Mouse (Mus musculus): Measurements from ENCODE around the gene Rab3c. TPM values are rescaled to one million over a fixed set of nuclear protein-coding genes. Genes with fewer than 3 reads are reported as not detected.

Rab3c gene
- polyA plus RNA-seq, 1 experiment = 0.05 TPM

DNA sequence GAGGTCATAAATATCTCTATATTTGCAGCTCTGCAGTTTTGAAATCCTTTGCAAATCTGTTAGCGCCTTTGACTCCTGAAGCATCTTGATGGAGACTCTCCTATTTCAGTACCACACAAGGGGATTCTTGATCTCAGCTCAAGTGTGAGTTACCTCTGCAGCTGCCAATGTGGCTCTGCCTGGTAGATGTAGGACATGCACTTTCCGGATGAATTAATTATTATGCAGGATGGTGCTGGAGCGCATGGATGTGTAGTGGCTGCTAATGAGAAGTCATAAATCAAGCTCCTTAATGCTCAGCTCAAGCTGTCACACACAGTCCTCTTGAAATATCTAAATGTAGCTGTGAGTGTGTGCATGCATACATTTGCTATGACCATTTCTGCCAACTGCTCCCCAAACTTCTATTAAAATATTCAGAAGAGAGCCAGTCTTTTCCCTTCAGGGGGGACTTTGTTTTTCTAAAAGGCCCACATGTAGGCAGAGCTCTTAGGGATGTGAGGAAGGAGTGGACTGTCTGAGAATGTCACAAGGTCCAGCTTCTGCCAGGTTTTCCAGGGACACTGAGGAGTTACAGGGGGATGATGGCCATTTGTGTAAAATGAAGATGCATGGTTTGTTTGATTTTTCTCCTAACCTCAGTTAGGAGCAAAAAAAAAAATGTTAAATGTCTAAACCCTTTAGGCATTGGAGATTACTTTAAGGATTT lies 114.0 kb downstream of the Rab3c start:
- Histone ChIP-seq H3ac (ENCODE audit: control insufficient read depth, insufficient read length) (no peak overlapping the region), H3K79me2 (ENCODE audit: control insufficient read depth, insufficient read depth) (no peaks in the 10 kb centered on the region), H3K4me3 (no peak overlapping the region), H3K36me3 (ENCODE audit: control insufficient read depth, insufficient read depth) (no peaks in the 10 kb centered on the region), H3K27me3 (ENCODE audit: control insufficient read depth, insufficient read depth, insufficient read length) (no peaks in the 10 kb centered on the region), H3K4me2 (ENCODE audit: low read depth) (no peak overlapping the region)
- no peak for TF ChIP-seq TCF3 (IDR thresholded peaks at IDR 0.05; ENCODE audit: insufficient read length, low read depth)
- no peak for TF ChIP-seq CEBPB (IDR thresholded peaks at IDR 0.05; ENCODE audit: insufficient read depth, poor library complexity, severe bottlenecking)
- TF ChIP-seq SRF (IDR thresholded peaks at IDR 0.05; ENCODE audit: control insufficient read depth, insufficient read length, low read depth) = no peak
- no peak for TF ChIP-seq REST (IDR thresholded peaks at IDR 0.05; ENCODE audit: insufficient read depth, insufficient read length)
- no peak for TF ChIP-seq MYOD1 (IDR thresholded peaks at IDR 0.05; ENCODE audit: control insufficient read depth in 1 of 3, insufficient read length in 2 of 3, low read depth in 2 of 3)
- no peak for TF ChIP-seq E2F4 (IDR thresholded peaks at IDR 0.05; ENCODE audit: insufficient read depth)
- TF ChIP-seq POLR2AphosphoS2 (IDR thresholded peaks at IDR 0.05; ENCODE audit: insufficient read length, low read depth) = no peak
- TF ChIP-seq USF1 (IDR thresholded peaks at IDR 0.05; ENCODE audit: low read depth) = no peak
- no peak for TF ChIP-seq MYOG (IDR thresholded peaks at IDR 0.05; ENCODE audit: control insufficient read depth in 1 of 3, insufficient read depth in 1 of 3, insufficient read length in 2 of 3, low read depth in 2 of 3)
- TF ChIP-seq TCF12 (IDR thresholded peaks at IDR 0.05; ENCODE audit: insufficient read depth, poor library complexity, severe bottlenecking) = no peak
- TF ChIP-seq POLR2A (IDR thresholded peaks at IDR 0.05; ENCODE audit: insufficient read length, low read depth) = no peak
- TF ChIP-seq MAX (IDR thresholded peaks at IDR 0.05; ENCODE audit: low read depth) = no peak

DNA sequence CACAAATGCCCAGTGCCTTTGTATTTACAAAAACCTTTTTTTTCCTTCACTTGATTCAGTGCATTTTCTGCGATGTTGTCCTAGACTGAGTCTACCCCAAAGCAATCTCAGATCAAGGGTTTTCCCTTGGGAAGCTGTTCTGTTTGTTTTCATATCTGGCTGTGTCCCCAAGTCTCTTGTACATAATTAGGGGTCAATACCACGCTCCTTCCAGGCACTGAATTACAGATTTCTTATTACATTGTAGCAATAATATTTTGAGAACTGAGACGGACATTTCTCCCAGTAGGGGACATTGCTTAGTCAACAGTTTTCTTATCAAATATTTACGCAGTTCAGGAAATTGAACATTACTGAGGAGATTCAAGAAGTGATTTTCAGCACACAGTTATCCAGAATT lies 120.8 kb downstream of the Rab3c start:
- no peak overlapping the region for H3ac ChIP-seq (ENCODE audit: control insufficient read depth, insufficient read length)
- no peaks in the 10 kb centered on the region for H3K79me2 ChIP-seq (ENCODE audit: control insufficient read depth, insufficient read depth)
- H3K4me3 ChIP-seq = no peak overlapping the region
- TF ChIP-seq USF1 (IDR thresholded peaks at IDR 0.05; ENCODE audit: low read depth) (no peak), MYOG (IDR thresholded peaks at IDR 0.05; ENCODE audit: control insufficient read depth in 1 of 3, insufficient read depth in 1 of 3, insufficient read length in 2 of 3, low read depth in 2 of 3) (no peak), REST (IDR thresholded peaks at IDR 0.05; ENCODE audit: insufficient read depth, insufficient read length) (no peak), E2F4 (IDR thresholded peaks at IDR 0.05; ENCODE audit: insufficient read depth) (no peak), MYOD1 (IDR thresholded peaks at IDR 0.05; ENCODE audit: control insufficient read depth in 1 of 3, insufficient read length in 2 of 3, low read depth in 2 of 3) (no peak), POLR2AphosphoS2 (IDR thresholded peaks at IDR 0.05; ENCODE audit: insufficient read length, low read depth) (no peak), POLR2A (IDR thresholded peaks at IDR 0.05; ENCODE audit: insufficient read length, low read depth) (no peak), TCF3 (IDR thresholded peaks at IDR 0.05; ENCODE audit: insufficient read length, low read depth) (no peak), SRF (IDR thresholded peaks at IDR 0.05; ENCODE audit: control insufficient read depth, insufficient read length, low read depth) (no peak), TCF12 (IDR thresholded peaks at IDR 0.05; ENCODE audit: insufficient read depth, poor library complexity, severe bottlenecking) (no peak)
- H3K27me3 ChIP-seq (ENCODE audit: control insufficient read depth, insufficient read depth, insufficient read length) = no peaks in the 10 kb centered on the region
- no peak overlapping the region for H3K4me2 ChIP-seq (ENCODE audit: low read depth)
- no peaks in the 10 kb centered on the region for H3K36me3 ChIP-seq (ENCODE audit: control insufficient read depth, insufficient read depth)

DNA sequence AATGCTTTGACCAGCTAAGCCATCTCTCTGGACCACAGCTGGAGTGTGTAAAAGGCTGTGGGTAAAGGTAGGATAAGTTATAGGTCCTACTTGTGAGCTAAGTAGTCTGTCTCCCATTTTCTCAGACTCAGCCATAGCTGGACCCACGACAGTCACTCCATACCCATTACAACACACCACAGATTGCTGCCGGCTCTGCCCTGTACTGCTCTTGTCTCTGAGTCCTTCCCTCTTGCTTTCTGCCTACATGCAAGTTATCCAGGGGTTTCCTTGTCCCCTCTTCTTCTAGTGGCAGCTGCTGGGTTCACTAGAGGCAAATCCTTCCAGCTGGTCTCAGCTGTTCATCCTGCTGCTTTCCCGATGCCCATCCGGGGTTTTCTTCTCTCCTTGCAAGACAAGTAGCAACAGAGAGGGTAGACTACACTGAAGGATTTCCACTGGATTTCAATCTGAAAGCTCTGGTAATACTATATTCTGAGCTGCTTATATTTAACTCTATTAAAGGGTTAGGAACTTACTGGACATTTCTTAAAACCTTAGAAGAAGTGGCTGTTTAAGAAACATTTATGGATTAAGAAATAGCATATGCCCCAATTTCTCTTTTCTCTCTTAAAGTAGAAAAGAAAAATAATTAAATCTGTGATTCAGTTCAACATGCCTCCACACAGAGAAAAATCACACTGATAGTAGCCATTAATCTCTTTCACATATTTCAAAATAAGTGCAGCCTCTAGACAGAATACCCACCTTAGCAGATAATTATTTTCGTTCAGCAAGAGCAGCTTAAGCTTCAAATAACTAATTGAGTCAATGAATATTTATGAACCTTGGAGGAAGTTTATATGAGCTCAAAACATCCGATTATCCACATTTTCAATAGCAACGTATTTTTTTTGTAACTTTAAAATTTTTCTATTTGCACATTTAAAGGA lies 121.9 kb downstream of the Rab3c start:
- Histone ChIP-seq H3ac (ENCODE audit: control insufficient read depth, insufficient read length) (no peak overlapping the region), H3K4me3 (no peak overlapping the region), H3K27me3 (ENCODE audit: control insufficient read depth, insufficient read depth, insufficient read length) (no peaks in the 10 kb centered on the region), H3K36me3 (ENCODE audit: control insufficient read depth, insufficient read depth) (no peaks in the 10 kb centered on the region), H3K79me2 (ENCODE audit: control insufficient read depth, insufficient read depth) (no peaks in the 10 kb centered on the region), H3K4me2 (ENCODE audit: low read depth) (no peak overlapping the region)
- no peak for TF ChIP-seq MYOD1 (IDR thresholded peaks at IDR 0.05; ENCODE audit: control insufficient read depth in 1 of 3, insufficient read length in 2 of 3, low read depth in 2 of 3)
- TF ChIP-seq MAX (IDR thresholded peaks at IDR 0.05; ENCODE audit: low read depth) = no peak
- TF ChIP-seq USF1 (IDR thresholded peaks at IDR 0.05; ENCODE audit: low read depth) = no peak
- TF ChIP-seq E2F4 (IDR thresholded peaks at IDR 0.05; ENCODE audit: insufficient read depth) = no peak
- no peak for TF ChIP-seq POLR2AphosphoS2 (IDR thresholded peaks at IDR 0.05; ENCODE audit: insufficient read length, low read depth)
- no peak for TF ChIP-seq POLR2A (IDR thresholded peaks at IDR 0.05; ENCODE audit: insufficient read length, low read depth)
- no peak for TF ChIP-seq TCF12 (IDR thresholded peaks at IDR 0.05; ENCODE audit: insufficient read depth, poor library complexity, severe bottlenecking)
- no peak for TF ChIP-seq REST (IDR thresholded peaks at IDR 0.05; ENCODE audit: insufficient read depth, insufficient read length)
- TF ChIP-seq TCF3 (IDR thresholded peaks at IDR 0.05; ENCODE audit: insufficient read length, low read depth) = no peak
- no peak for TF ChIP-seq CEBPB (IDR thresholded peaks at IDR 0.05; ENCODE audit: insufficient read depth, poor library complexity, severe bottlenecking)
- no peak for TF ChIP-seq MYOG (IDR thresholded peaks at IDR 0.05; ENCODE audit: control insufficient read depth in 1 of 3, insufficient read depth in 1 of 3, insufficient read length in 2 of 3, low read depth in 2 of 3)
- TF ChIP-seq SRF (IDR thresholded peaks at IDR 0.05; ENCODE audit: control insufficient read depth, insufficient read length, low read depth) = no peak

DNA sequence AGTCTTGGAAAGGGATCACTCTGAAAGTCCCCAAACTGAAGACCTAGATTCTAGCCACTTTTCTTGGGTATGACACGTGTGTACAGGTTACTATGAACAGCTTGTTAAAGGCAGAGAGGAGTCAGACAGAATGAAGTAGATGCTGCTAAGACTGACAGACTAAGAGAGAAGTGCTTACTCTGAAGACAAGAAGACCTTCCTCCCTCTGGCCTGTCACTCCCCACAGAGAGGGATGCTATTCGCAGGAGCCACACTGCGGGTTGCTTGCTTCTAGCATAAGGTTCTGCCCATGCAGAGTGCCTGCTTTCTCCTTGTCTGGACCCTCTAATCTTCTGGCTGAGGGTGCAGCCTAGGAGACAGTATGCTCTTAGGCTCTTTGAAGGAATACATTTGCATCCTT lies 135.3 kb downstream of the Rab3c start:
- Histone ChIP-seq H3K79me2 (ENCODE audit: control insufficient read depth, insufficient read depth) (no peaks in the 10 kb centered on the region), H3K27me3 (ENCODE audit: control insufficient read depth, insufficient read depth, insufficient read length) (no peaks in the 10 kb centered on the region), H3K4me2 (ENCODE audit: low read depth) (no peak overlapping the region), H3K36me3 (ENCODE audit: control insufficient read depth, insufficient read depth) (no peaks in the 10 kb centered on the region), H3ac (ENCODE audit: control insufficient read depth, insufficient read length) (no peak overlapping the region), H3K4me3 (no peak overlapping the region)
- TF ChIP-seq E2F4 (IDR thresholded peaks at IDR 0.05; ENCODE audit: insufficient read depth) (no peak), REST (IDR thresholded peaks at IDR 0.05; ENCODE audit: insufficient read depth, insufficient read length) (no peak)
